Mouse (Mus musculus) inflammation-experienced regulatory T-cells, adult 16 weeks (primary cell): Measurements from ENCODE around the gene Psmb8. TPM values are rescaled to one million over a fixed set of nuclear protein-coding genes. Genes with fewer than 3 reads are reported as not detected.

Experiments
- polyA plus RNA-seq: library from polyadenylated mRNA; unstranded; fragments of 100-300 nt; shearing (Covaris generic); gene quantifications from one replicate; pipeline ENCODE4 v1.2.1, GENCODE M21; 2017

The Psmb8 gene
- polyA plus RNA-seq: 1,460 TPM

GRCm38 (mm10) chr17:34196941-34197894 is at the start of gene Psmb8:
Gene Psmb8 (plus strand): TSS chr17:34197721.

GRCm38 (mm10) chr17:34152923-34153322 is 44.6 kb upstream of the Psmb8 start, which contains the start of gene H2-DMb1:
Gene H2-DMb1 (plus strand): TSS chr17:34153072.

GRCm38 (mm10) chr17:34187261-34187916 is 10.1 kb upstream of the Psmb8 start, which contains the start of the genes Tap1 and Psmb9:
Gene Tap1 (plus strand): TSS chr17:34187553.
Gene Psmb9 (minus strand): TSS chr17:34187764.

GRCm38 (mm10) chr17:34203444-34203843 is 5.9 kb downstream of the Psmb8 start, which contains the start of gene Tap2:
Gene Tap2 (plus strand): TSS chr17:34203527.

GRCm38 (mm10) chr17:34238706-34239105 is 41.2 kb downstream of the Psmb8 start, which contains the start of gene H2-Ob:
Gene H2-Ob (plus strand): TSS chr17:34238903.

Other genes with a start within 250 kb of the Psmb8 start
- gene B3galt4, start 246.2 kb upstream of the Psmb8 start, polyA plus RNA-seq: 34.8 TPM
- 96.8 TPM for gene Vps52, start 241.9 kb upstream of the Psmb8 start, polyA plus RNA-seq
- gene Rps18, start 241.7 kb upstream of the Psmb8 start, polyA plus RNA-seq: 2,339 TPM
- gene H2-K1, start 197.4 kb upstream of the Psmb8 start, polyA plus RNA-seq: 13,592 TPM
- gene Ring1, start 173.0 kb upstream of the Psmb8 start, polyA plus RNA-seq: 24.7 TPM
- gene H2-Ke6, start 169.7 kb upstream of the Psmb8 start, polyA plus RNA-seq: 47.8 TPM
- 165 TPM for gene Slc39a7, start 166.0 kb upstream of the Psmb8 start, polyA plus RNA-seq
- gene Rxrb, start 165.9 kb upstream of the Psmb8 start, polyA plus RNA-seq: 25.2 TPM
- 3.0 TPM for gene Col11a2, start 158.3 kb upstream of the Psmb8 start, polyA plus RNA-seq
- 41.7 TPM for gene H2-Oa, start 105.4 kb upstream of the Psmb8 start, polyA plus RNA-seq
- 118 TPM for gene H2-DMa, start 78.2 kb upstream of the Psmb8 start, polyA plus RNA-seq
- gene Brd2, start 75.1 kb upstream of the Psmb8 start, polyA plus RNA-seq: 172 TPM
- gene H2-DMb2, start 54.4 kb upstream of the Psmb8 start, polyA plus RNA-seq: 8.5 TPM
- gene H2-DMb1, start 44.6 kb upstream of the Psmb8 start, polyA plus RNA-seq: 7.1 TPM
- gene Tap1, start 10.2 kb upstream of the Psmb8 start, polyA plus RNA-seq: 543 TPM
- gene Psmb9, start 10.0 kb upstream of the Psmb8 start, polyA plus RNA-seq: 552 TPM
- 505 TPM for gene Tap2, start 5.8 kb downstream of the Psmb8 start, polyA plus RNA-seq
- 106 TPM for gene H2-Ob, start 41.2 kb downstream of the Psmb8 start, polyA plus RNA-seq
- 50.9 TPM for gene H2-Ab1, start 60.0 kb downstream of the Psmb8 start, polyA plus RNA-seq
- gene H2-Aa, start 90.1 kb downstream of the Psmb8 start, polyA plus RNA-seq: 34.5 TPM
- gene H2-Eb1, start 108.1 kb downstream of the Psmb8 start, polyA plus RNA-seq: 26.1 TPM
- 0.26 TPM for gene H2-Eb2, start 127.9 kb downstream of the Psmb8 start, polyA plus RNA-seq
- 0.45 TPM for gene Btnl2, start 157.1 kb downstream of the Psmb8 start, polyA plus RNA-seq
- gene Btnl1, start 179.4 kb downstream of the Psmb8 start, polyA plus RNA-seq: not detected
- gene BC051142, start 201.1 kb downstream of the Psmb8 start, polyA plus RNA-seq: 0.74 TPM